Mouse (Mus musculus): ENCODE measurements around the gene C130032M10Rik. TPM values are rescaled to one million over a fixed set of nuclear protein-coding genes. Genes with fewer than 3 reads are reported as not detected.

C130032M10Rik gene
- polyA plus RNA-seq, 1 experiment from 2014 or later: not detected

- 1% methylated on average over 36 of the region's 36 CpGs for WGBS
These were observed 45.5 kb downstream of the C130032M10Rik start for GRCm38 (mm10) chr9:114560771-114561670.

GRCm38 (mm10) chr9:114561671-114561971, 46.1 kb downstream of the C130032M10Rik start:
- no peaks in the 10 kb centered on the region for H3K36me3 ChIP-seq (ENCODE audit: control insufficient read depth, insufficient read depth, low read length)
- H3K4me3 ChIP-seq (ENCODE audit: low read depth, low read length): 0 out of 2 replicates have a peak overlapping the region, but pooled peaks have one; percentile 4
- H3K9ac ChIP-seq (ENCODE audit: low read length): no peak overlapping the region
- ATAC-seq (no peak), DNase-seq (ENCODE audit: low spot score) (no peak)
- peaks cover 66% of the 10 kb centered on the region for H3K27me3 ChIP-seq (replicated peaks; ENCODE audit: control insufficient read depth, insufficient read depth, low read length)
- no peaks in the 10 kb centered on the region for H3K9me3 ChIP-seq (replicated peaks; ENCODE audit: control insufficient read depth, low read length)
- no peak overlapping the region for H3K27ac ChIP-seq (ENCODE audit: low read depth, low read length)
- H3K4me2 ChIP-seq (ENCODE audit: low read length): peak overlapping the region; percentile 21; the same call in 1 of the 2 replicates
- WGBS: 1% methylated on average over 12 of the region's 12 CpGs
- H3K4me1 ChIP-seq (ENCODE audit: control insufficient read depth, insufficient read depth, low read length): no peaks in the 10 kb centered on the region

More at GRCm38 (mm10) chr9:114560771-114561670, 45.5 kb downstream of the C130032M10Rik start:
- peak overlapping the region; percentile 4; the same call in 1 of the 2 replicates for H3K4me3 ChIP-seq (ENCODE audit: low read depth, low read length)
- H3K9ac ChIP-seq (ENCODE audit: low read length): no peak overlapping the region
- DNase-seq (ENCODE audit: low spot score) (no peak), ATAC-seq (no peak)
- H3K4me1 ChIP-seq (ENCODE audit: control insufficient read depth, insufficient read depth, low read length): no peaks in the 10 kb centered on the region
- peak overlapping the region; percentile 21; the same call in 1 of the 2 replicates for H3K4me2 ChIP-seq (ENCODE audit: low read length)
- peaks cover 66% of the 10 kb centered on the region for H3K27me3 ChIP-seq (replicated peaks; ENCODE audit: control insufficient read depth, insufficient read depth, low read length)
- no peaks in the 10 kb centered on the region for H3K9me3 ChIP-seq (replicated peaks; ENCODE audit: control insufficient read depth, low read length)
- H3K27ac ChIP-seq (ENCODE audit: low read depth, low read length): no peak overlapping the region
- no peaks in the 10 kb centered on the region for H3K36me3 ChIP-seq (ENCODE audit: control insufficient read depth, insufficient read depth, low read length)

GRCm38 (mm10) chr9:114562031-114562918, 46.8 kb downstream of the C130032M10Rik start:
- Histone ChIP-seq H3K27ac (ENCODE audit: low read depth, low read length) (no peak overlapping the region), H3K27me3 (replicated peaks; ENCODE audit: control insufficient read depth, insufficient read depth, low read length) (peaks cover 66% of the 10 kb centered on the region), H3K36me3 (ENCODE audit: control insufficient read depth, insufficient read depth, low read length) (no peaks in the 10 kb centered on the region), H3K4me3 (ENCODE audit: low read depth, low read length) (peak overlapping the region; percentile 50), H3K9ac (ENCODE audit: low read length) (no peak overlapping the region; the same call in 1 of the 2 replicates), H3K9me3 (replicated peaks; ENCODE audit: control insufficient read depth, low read length) (no peaks in the 10 kb centered on the region), H3K4me1 (ENCODE audit: control insufficient read depth, insufficient read depth, low read length) (no peaks in the 10 kb centered on the region), H3K4me2 (ENCODE audit: low read length) (peak overlapping the region; percentile 77)
- DNase-seq (ENCODE audit: low spot score): no peak
- under 1% methylated on average over 86 of the region's 101 CpGs for WGBS
- peak; percentile 7; the same call in 1 of the 2 replicates for ATAC-seq

GRCm38 (mm10) chr9:114562919-114563751, 47.6 kb downstream of the C130032M10Rik start:
- Histone ChIP-seq H3K27me3 (replicated peaks; ENCODE audit: control insufficient read depth, insufficient read depth, low read length) (peaks cover 66% of the 10 kb centered on the region), H3K9ac (ENCODE audit: low read length) (peak overlapping the region; percentile 63), H3K36me3 (ENCODE audit: control insufficient read depth, insufficient read depth, low read length) (no peaks in the 10 kb centered on the region), H3K4me3 (ENCODE audit: low read depth, low read length) (peak overlapping the region; percentile 50), H3K27ac (ENCODE audit: low read depth, low read length) (no peak overlapping the region), H3K9me3 (replicated peaks; ENCODE audit: control insufficient read depth, low read length) (no peaks in the 10 kb centered on the region), H3K4me2 (ENCODE audit: low read length) (peak overlapping the region; percentile 77), H3K4me1 (ENCODE audit: control insufficient read depth, insufficient read depth, low read length) (no peaks in the 10 kb centered on the region)
- DNase-seq (ENCODE audit: low spot score) (peak; percentile 53), ATAC-seq (peak; percentile 64)
- WGBS: under 1% methylated on average over 104 of the region's 122 CpGs

- Histone ChIP-seq H3K27ac (ENCODE audit: low read depth, low read length) (no peak within 1 kb of the TSS), H3K4me1 (ENCODE audit: control insufficient read depth, insufficient read depth, low read length) (no peaks in the 10 kb centered on the region), H3K27me3 (replicated peaks; ENCODE audit: control insufficient read depth, insufficient read depth, low read length) (peaks cover 59% of the 10 kb centered on the region), H3K4me2 (ENCODE audit: low read length) (peak within 1 kb of the TSS; percentile 77), H3K9me3 (replicated peaks; ENCODE audit: control insufficient read depth, low read length) (no peaks in the 10 kb centered on the region), H3K36me3 (ENCODE audit: control insufficient read depth, insufficient read depth, low read length) (no peaks in the 10 kb centered on the region), H3K9ac (ENCODE audit: low read length) (peak within 1 kb of the TSS; percentile 63), H3K4me3 (ENCODE audit: low read depth, low read length) (peak within 1 kb of the TSS; percentile 50)
- under 1% methylated on average over 67 of the region's 91 CpGs for WGBS
- ATAC-seq (peak; percentile 55), DNase-seq (ENCODE audit: low spot score) (no peak)
These were observed 48.5 kb downstream of the C130032M10Rik start, which contains the start of gene Trim71 for GRCm38 (mm10) chr9:114563761-114564606. Gene Trim71, minus strand, starts transcription at chr9:114564369.

- Histone ChIP-seq H3K4me1 (ENCODE audit: control insufficient read depth, insufficient read depth, low read length) (no peaks in the 10 kb centered on the region), H3K4me2 (ENCODE audit: low read length) (peak overlapping the region; percentile 77), H3K9ac (ENCODE audit: low read length) (peak overlapping the region; percentile 63; the same call in 1 of the 2 replicates), H3K27me3 (replicated peaks; ENCODE audit: control insufficient read depth, insufficient read depth, low read length) (peaks cover 53% of the 10 kb centered on the region), H3K4me3 (ENCODE audit: low read depth, low read length) (peak overlapping the region; percentile 50), H3K27ac (ENCODE audit: low read depth, low read length) (no peak overlapping the region), H3K9me3 (replicated peaks; ENCODE audit: control insufficient read depth, low read length) (no peaks in the 10 kb centered on the region), H3K36me3 (ENCODE audit: control insufficient read depth, insufficient read depth, low read length) (no peaks in the 10 kb centered on the region)
- DNase-seq (ENCODE audit: low spot score) (no peak), ATAC-seq (no peak)
- WGBS: 2% methylated on average over 10 of the region's 10 CpGs
These were observed 49.2 kb downstream of the C130032M10Rik start for GRCm38 (mm10) chr9:114564667-114565066.

Data from forebrain, embryonic 14.5 days (tissue).